Mouse (Mus musculus): ENCODE data around the gene Ankmy1.

The Ankmy1 gene

GRCm38 (mm10) chr1:92910925-92911720 is 8.4 kb upstream of the Ankmy1 start:
- peak; percentile 72 for DNase-seq

GRCm38 (mm10) chr1:92910239-92910885 is 7.7 kb upstream of the Ankmy1 start, which contains the start of gene Rnpepl1:
Rnpepl1 (plus strand) TSS chr1:92910783.
- peak; percentile 91 for DNase-seq

DNA sequence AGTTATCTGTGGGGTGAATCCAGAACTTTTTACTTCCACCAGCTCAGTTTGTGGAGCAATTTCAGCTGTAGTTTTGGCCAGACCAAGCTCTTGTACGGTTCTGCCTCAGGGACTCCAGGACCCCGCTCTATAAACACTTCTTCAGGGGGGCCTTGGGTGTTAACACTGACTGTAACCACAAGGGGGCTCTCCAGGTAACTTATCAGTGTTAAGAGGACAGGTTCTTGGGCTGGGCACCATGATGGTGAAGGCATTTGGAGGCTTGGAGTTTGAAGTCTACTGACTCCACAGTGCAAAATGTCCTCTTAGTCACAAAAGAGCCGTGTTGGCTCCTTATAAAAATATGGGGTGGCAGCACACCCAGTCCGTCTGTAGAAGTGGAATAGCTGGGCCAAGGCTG is 6.4 kb upstream of the Ankmy1 start:
- DNase-seq, result peak; percentile 69

DNA sequence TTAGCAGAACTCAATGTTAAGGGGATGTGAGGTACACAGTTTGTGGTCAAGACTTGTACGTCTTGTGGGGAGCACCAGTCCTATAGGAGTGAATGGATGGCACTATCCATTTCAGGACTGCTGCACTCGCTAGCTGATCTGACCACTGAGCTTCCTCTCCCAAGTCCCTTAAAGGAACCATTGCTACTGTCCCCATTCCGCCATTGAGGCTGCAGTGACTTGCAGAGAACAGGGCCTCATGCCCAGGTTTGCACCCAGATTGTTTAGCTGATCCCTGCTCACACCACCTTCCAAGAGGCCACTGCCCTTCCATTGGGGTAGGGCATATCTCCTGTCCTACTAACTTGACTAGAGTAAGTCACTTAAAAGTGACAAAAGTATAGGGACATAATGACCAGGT is 6.0 kb upstream of the Ankmy1 start:
- DNase-seq, result no peak

GRCm38 (mm10) chr1:92907632-92908360 is 5.1 kb upstream of the Ankmy1 start:
- no peak for DNase-seq

GRCm38 (mm10) chr1:92906779-92907631 is 4.3 kb upstream of the Ankmy1 start, which contains the start of gene Dusp28:
Dusp28 (plus strand) TSS chr1:92906981.
- peak; percentile 95 for DNase-seq

DNA sequence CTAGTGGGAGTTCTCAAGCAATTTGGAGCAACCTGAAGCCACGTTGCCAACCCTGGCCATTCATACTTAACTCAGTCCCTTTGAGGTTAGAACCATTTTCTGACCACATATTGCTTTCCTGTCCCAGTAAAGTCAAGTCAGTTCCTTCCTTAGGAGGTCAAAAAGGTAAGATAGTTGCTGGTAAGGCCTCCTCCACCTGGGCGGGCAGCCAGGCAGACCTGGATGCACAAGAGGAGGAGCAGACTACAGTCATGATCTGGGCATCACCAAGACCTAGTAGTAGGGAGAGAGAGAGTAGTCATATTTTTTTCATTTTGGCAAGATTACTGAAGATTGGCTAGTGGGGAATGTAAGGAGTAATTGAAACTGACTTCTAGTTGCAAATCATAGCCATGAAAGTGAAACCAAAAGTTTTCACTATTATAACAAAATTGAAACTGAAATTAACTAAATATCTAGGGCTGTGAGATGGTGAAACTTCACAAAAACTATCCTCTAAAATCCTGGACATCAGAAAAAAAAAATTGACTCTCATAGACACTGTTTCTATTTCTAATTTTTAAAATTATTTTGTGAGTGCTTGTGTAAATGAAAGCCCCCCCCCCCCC is 3.1 kb upstream of the Ankmy1 start:
- no peak for DNase-seq

GRCm38 (mm10) chr1:92903627-92904026 is 921 bp upstream of the Ankmy1 start:
- DNase-seq, result no peak

GRCm38 (mm10) chr1:92895089-92895488 is 7.6 kb downstream of the Ankmy1 start:
- DNase-seq, result peak; percentile 87

GRCm38 (mm10) chr1:92893896-92894295 is 8.8 kb downstream of the Ankmy1 start:
- DNase-seq, result no peak

DNA sequence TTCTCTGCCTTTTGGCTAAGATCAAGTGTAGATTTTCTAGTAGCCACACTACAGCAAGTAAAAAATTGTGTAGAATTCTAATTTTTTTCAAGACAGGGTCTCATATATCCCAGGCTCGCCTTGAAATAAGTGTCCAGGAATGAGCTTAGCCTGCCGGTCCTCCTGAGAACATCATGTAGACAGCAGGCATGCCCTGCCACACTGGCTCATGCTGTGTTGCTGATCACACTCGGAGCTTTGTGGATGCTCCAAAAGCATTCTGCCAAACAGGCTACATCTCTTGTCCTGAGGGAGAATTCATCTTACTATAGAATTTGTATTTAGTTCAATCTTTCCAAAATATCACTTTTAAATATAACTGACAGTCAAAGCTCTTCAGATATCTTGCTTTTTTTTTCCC is 9.9 kb downstream of the Ankmy1 start:
- DNase-seq, result no peak

DNA sequence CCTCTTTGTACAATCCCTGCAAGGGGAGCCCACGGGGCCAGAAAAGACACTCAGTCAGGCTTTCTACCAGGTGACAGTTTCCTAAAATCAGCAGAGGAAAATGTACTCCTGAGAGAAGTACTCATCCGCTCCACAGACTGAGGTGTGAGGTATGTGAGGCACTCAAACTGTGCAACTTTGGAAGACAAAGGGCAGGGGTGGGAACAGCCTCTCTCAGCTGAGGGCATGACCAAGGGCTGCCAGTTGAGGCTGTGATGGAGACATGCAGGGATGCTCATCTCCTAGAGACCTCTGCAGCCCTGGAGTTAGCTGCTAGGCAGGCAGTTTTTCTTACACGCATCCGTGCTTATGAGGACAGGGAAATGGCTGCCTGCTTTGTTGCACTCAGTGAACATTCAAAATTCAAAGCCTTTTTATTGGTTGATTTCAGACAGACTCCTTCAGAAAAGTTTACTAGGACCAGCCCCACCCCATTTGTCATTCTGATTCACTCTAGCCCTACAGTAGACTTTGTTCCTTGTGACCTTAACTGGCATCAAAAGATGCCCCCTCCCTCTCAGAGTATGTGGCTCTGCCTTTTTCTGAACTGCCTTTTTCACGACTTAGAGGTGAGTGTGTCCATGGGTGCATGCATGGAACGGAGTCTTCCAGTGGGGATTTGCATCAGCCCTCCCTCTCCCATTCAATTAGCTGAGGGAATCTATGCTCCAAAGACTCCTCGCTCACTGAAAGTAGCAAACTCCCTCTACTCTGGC is 13.6 kb downstream of the Ankmy1 start:
- no peak for DNase-seq

DNA sequence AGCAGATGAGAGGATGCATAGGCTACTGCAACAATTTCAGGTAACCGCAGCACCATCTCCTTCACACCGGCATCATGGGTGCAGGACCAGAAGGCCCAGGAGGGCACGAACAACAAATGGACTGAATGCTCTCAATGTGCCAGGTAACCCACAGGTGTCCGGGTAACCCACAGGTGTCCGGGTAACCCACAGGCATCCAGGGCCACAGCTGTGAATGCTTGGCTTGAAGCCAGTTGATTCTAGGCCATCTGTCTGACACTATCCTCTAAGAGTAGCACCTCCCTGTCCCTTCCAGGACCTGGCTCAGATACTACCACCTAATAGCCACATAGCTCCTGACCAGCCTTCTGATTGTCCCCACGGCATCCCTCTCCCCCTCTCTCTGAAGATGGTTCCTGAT is 20.7 kb downstream of the Ankmy1 start:
- DNase-seq, result no peak

GRCm38 (mm10) chr1:92880101-92880500 is 22.6 kb downstream of the Ankmy1 start:
- DNase-seq, result no peak

- DNase-seq, result no peak
These were observed 23.4 kb downstream of the Ankmy1 start for GRCm38 (mm10) chr1:92879266-92879665.

DNA sequence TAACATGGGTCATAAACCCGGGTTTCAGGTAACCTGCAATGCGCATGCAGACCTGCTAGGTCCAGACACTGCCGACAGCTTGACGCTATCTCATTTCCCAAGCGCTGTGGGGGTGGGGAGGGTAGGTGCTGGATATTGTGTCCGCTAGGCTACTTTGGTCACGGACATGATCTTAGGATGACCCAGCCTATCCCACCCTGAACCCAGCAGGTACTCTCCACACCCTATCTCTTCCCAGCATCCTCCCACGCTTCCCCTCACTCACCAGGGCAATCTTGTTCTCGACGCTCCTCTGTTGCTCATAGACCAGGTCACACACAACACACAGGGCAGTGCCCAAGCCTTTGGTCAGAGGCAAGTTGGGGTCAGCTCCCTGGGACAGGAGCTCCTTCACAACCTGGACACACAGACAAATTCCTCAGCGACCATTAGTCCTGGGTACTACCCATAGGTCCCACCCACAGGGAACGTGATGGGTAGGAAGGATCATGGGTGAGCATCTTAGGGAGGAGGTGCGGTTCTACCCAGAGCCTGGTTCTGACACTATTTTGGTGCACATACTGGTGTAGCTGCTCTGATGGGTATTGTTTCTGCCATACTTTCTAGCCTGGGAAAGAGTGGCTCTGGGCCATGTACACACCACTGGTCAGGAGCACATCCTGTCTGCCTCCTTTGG is 24.5 kb downstream of the Ankmy1 start:
- DNase-seq, result no peak

DNA sequence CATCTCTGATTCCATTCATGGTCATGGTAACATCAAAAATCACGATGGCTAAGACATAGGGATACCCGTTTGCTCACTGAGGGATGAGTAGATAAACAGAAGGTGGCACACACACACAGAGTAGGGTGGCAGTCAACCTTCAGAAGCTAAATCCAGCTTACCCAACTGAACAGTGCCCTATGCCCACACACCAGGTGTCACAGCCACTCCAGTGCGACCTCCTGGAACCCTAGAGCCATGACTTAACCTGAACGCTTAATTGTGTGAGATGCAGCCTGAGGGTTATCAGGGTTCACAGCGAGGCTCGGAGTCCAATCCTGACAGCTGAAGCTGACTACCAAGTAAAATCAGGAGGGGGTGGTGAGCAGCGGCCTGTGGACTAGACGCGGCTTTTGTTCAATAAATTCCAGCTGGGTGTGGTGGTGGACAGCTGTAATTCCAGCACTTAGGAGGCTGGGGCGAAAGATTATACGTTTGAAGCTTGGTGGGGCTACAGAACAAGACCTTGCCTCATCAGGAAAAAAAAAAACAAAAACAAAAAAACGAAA is 25.2 kb downstream of the Ankmy1 start:
- peak; percentile 26 for DNase-seq

DNA sequence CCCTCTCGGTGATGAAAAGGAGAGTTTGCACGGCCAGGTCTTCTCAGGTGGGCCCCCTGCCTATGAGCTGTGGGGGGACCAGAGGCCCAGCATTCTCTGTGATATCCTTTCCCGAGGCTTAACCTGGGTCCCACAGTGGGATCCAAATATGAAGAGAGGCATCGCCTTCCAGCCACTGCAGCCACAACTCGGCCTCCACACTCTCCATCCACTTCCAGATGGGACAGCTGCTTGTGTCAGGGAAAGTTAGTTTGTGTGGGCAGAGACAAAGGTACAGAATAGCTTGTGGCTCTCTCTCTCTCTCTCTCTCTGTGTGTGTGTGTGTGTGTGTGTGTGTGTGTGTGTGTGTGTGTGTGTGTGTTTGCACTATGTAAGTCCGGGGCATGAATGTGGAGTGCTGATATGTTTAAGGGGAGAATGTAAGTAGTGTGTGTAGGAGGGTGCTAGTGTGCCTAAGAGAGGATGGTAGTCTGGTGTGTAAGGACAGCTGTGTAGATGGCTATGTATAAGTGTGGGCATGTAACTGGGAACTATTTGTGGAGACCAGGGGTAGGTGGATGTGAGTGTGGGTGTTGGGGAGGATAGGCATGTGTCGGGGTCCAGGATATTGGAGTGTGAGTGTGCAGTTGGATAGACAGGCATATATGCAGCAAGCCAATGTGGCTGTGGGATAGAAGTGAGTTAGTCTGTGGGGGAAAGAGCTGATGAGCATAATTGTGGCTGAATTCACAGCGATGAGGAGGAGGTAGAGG is 27.2 kb downstream of the Ankmy1 start:
- DNase-seq, result no peak

DNA sequence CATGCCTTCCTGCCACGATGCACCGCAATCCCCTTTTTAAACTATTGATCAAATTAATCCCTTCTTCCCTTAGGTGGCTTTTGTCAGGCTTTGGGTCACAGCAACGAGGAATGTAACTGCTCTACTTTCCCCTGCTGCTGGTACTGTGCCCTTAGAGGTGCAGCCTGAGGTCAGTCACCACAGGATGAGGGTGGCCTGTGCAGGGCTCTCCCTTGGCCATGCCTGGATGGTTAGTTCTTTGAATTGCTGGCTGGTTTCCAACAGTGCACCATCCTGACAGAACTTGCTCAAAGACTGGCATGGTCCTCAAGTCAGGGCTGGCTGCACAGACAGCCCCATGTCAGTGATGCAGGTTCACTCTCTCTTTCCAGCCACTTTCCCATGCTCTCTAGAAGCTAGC is 28.7 kb downstream of the Ankmy1 start:
- DNase-seq, result no peak

DNA sequence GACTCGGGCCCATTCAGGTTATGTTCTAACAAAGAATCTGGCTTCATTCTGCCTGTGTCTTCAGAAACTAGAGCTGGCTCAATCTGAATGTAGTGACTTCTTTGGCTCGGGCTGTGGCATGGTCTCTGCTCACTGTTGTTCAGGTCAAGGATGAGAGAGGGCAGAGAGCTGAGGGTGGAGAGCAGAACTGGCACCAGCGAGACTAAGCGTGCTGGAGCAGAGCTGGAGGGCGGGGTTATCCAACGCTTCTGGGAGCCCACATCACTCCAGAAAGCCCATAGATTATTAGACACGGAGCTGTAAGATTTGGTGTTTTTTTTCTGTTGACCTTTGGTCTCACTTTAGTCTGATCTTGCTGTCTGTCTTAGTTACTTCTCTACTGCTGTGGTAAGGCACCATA is 30.0 kb downstream of the Ankmy1 start:
- no peak for DNase-seq

Data from embryo, embryonic 11 days (tissue).